Mouse (Mus musculus): ENCODE measurements around the gene Cdk5rap2. TPM values are rescaled to one million over a fixed set of nuclear protein-coding genes. Genes with fewer than 3 reads are reported as not detected.

Cdk5rap2 gene
- polyA plus RNA-seq, 1 experiment from 2014 or later, result 25.1 TPM

- H3K36me3 ChIP-seq (ENCODE audit: insufficient read depth), result no peaks in the 10 kb centered on the region
- H3K4me1 ChIP-seq (ENCODE audit: insufficient read depth), result no peaks in the 10 kb centered on the region
- ATAC-seq (ENCODE audit: insufficient read depth) (no peak), DNase-seq (no peak)
- no peak overlapping the region for H3K4me2 ChIP-seq
- TF ChIP-seq CTCF (IDR thresholded peaks at IDR 0.05; ENCODE audit: low read depth), result no peak
- H3K27me3 ChIP-seq (ENCODE audit: insufficient read depth, low read length), result no peaks in the 10 kb centered on the region
- no peak overlapping the region for H3K9ac ChIP-seq
- no peaks in the 10 kb centered on the region for H3K9me3 ChIP-seq (ENCODE audit: low read depth, low read length)
- WGBS, result 92% methylated on average over 2 of the region's 2 CpGs
- H3K4me3 ChIP-seq (ENCODE audit: low read depth, low read length), result no peak overlapping the region
- H3K27ac ChIP-seq (ENCODE audit: low read depth), result no peak overlapping the region
These were observed 224.3 kb downstream of the Cdk5rap2 start for GRCm38 (mm10) chr4:70185971-70186370.

Other genes starting within 250 kb of the Cdk5rap2 start
- 12.0 and 12.8 TPM in 2 replicates for gene Megf9, start 124.6 kb upstream of the Cdk5rap2 start, polyA plus RNA-seq (2014; fragmentation: Nextera tagmentation; extraction: Ambion mirVana)